Mouse (Mus musculus) limb, embryonic 13.5 days (tissue): ENCODE measurements around the gene Ttll11. TPM values are rescaled to one million over a fixed set of nuclear protein-coding genes. Genes with fewer than 3 reads are reported as not detected.

ENCODE experiments used
- ATAC-seq: fragments of 200-750 bp; cut with Nextera tagmentation; 2 replicates; pipeline ENCODE4 v1.8.0; 2017; ENCODE audit warnings: low read depth, moderate number of reproducible peaks, moderate TSS enrichment; ENCODE audit not compliant: low FRiP score
- H3K27ac ChIP-seq: fragments of 300-500 bp; sonication (generic); 2 replicates; pipeline ENCODE4 v1.5.1; 2015; ENCODE audit warnings: inconsistent platforms, mild to moderate bottlenecking, moderate library complexity
- H3K27me3 ChIP-seq: fragments of 300-500 bp; sonication (generic); 2 replicates; pipeline ENCODE4 v1.6.1; 2015; ENCODE audit warnings: mild to moderate bottlenecking, inconsistent platforms
- H3K36me3 ChIP-seq: fragments of 300-500 bp; sonication (generic); 2 replicates; pipeline ENCODE4 v1.6.1; 2015; ENCODE audit warnings: inconsistent platforms, mild to moderate bottlenecking, moderate library complexity
- H3K4me1 ChIP-seq: fragments of 300-500 bp; sonication (generic); 2 replicates; pipeline ENCODE4 v1.6.1; 2015; ENCODE audit warnings: inconsistent platforms
- H3K4me2 ChIP-seq: fragments of 300-500 bp; sonication (generic); replicated peaks from 2 replicates; pipeline ENCODE4 v1.6.1; 2015; ENCODE audit warnings: inconsistent platforms, mild to moderate bottlenecking, moderate library complexity
- H3K4me3 ChIP-seq: fragments of 300-500 bp; sonication (generic); 2 replicates; pipeline ENCODE4 v1.5.1; 2015; ENCODE audit warnings: moderate library complexity, mild to moderate bottlenecking, inconsistent platforms
- H3K9ac ChIP-seq: fragments of 300-500 bp; sonication (generic); 2 replicates; pipeline ENCODE4 v1.6.1; 2015; ENCODE audit warnings: mild to moderate bottlenecking, inconsistent platforms
- H3K9me3 ChIP-seq: fragments of 300-500 bp; sonication (generic); 2 replicates; pipeline ENCODE4 v1.6.1; 2016; ENCODE audit warnings: inconsistent platforms
- WGBS: fragments of 180-500 bp; shearing (Covaris S2); methylation state at CpG from one replicate; pipeline ENCODE4 v1.1.7; 2015; 5-methylcytosine and 5-hydroxymethylcytosine counted together
- polyA plus RNA-seq: library from polyadenylated mRNA; unstranded; fragments of >200 nt; fragmentation: Nextera tagmentation; extraction: Ambion mirVana; gene quantifications from 2 replicates; pipeline ENCODE4 v1.2.1, GENCODE M21; 2015

Gene Ttll11
- polyA plus RNA-seq, 1 experiment from 2014 or later: 0.85 TPM

GRCm38 (mm10) chr2:35922956-35923355, 56.8 kb downstream of the Ttll11 start:
- H3K4me3 ChIP-seq: no peak overlapping the region
- H3K36me3 ChIP-seq: no peaks in the 10 kb centered on the region
- H3K4me1 ChIP-seq: no peaks in the 10 kb centered on the region
- no peaks in the 10 kb centered on the region for H3K9me3 ChIP-seq
- H3K9ac ChIP-seq: no peak overlapping the region
- no peak for ATAC-seq
- no peak overlapping the region for H3K27ac ChIP-seq
- no peaks in the 10 kb centered on the region for H3K27me3 ChIP-seq
- 90% methylated on average over 3 of the region's 3 CpGs for WGBS
- no peak overlapping the region for H3K4me2 ChIP-seq

- Histone ChIP-seq H3K27me3 (no peaks in the 10 kb centered on the region), H3K4me1 (peaks cover 14% of the 10 kb centered on the region; the same call in 1 of the 2 replicates), H3K36me3 (no peaks in the 10 kb centered on the region), H3K27ac (no peak overlapping the region), H3K9ac (no peak overlapping the region), H3K9me3 (0 out of 2 replicates have a peak, but pooled peaks cover 4% of the 10 kb centered on the region), H3K4me3 (no peak overlapping the region), H3K4me2 (no peak overlapping the region)
- 73% methylated on average over 4 of the region's 4 CpGs for WGBS
- ATAC-seq: no peak
These were observed 67.6 kb downstream of the Ttll11 start for GRCm38 (mm10) chr2:35912090-35912489.

- no peak overlapping the region for H3K4me2 ChIP-seq
- no peaks in the 10 kb centered on the region for H3K27me3 ChIP-seq
- WGBS: 88% methylated on average over 1 of the region's 1 CpGs
- H3K27ac ChIP-seq: no peak overlapping the region
- no peak overlapping the region for H3K9ac ChIP-seq
- H3K4me1 ChIP-seq: peaks cover 14% of the 10 kb centered on the region; the same call in 1 of the 2 replicates
- no peak overlapping the region for H3K4me3 ChIP-seq
- no peaks in the 10 kb centered on the region for H3K36me3 ChIP-seq
- H3K9me3 ChIP-seq: 0 out of 2 replicates have a peak, but pooled peaks cover 4% of the 10 kb centered on the region
- no peak for ATAC-seq
These were observed 68.0 kb downstream of the Ttll11 start for GRCm38 (mm10) chr2:35911675-35912074.

GRCm38 (mm10) chr2:35910740-35911139, 69.0 kb downstream of the Ttll11 start:
- no peaks in the 10 kb centered on the region for H3K27me3 ChIP-seq
- no peak overlapping the region for H3K27ac ChIP-seq
- H3K9me3 ChIP-seq: 0 out of 2 replicates have a peak, but pooled peaks cover 4% of the 10 kb centered on the region
- WGBS: 15% methylated on average over 9 of the region's 9 CpGs
- H3K36me3 ChIP-seq: no peaks in the 10 kb centered on the region
- peaks cover 14% of the 10 kb centered on the region; the same call in 1 of the 2 replicates for H3K4me1 ChIP-seq
- no peak for ATAC-seq
- no peak overlapping the region for H3K4me3 ChIP-seq
- no peak overlapping the region for H3K4me2 ChIP-seq
- no peak overlapping the region for H3K9ac ChIP-seq

GRCm38 (mm10) chr2:35909353-35909752, 70.4 kb downstream of the Ttll11 start:
- Histone ChIP-seq H3K4me3 (no peak overlapping the region), H3K4me1 (peaks cover 14% of the 10 kb centered on the region; the same call in 1 of the 2 replicates), H3K9me3 (0 out of 2 replicates have a peak, but pooled peaks cover 4% of the 10 kb centered on the region), H3K4me2 (no peak overlapping the region), H3K27me3 (no peaks in the 10 kb centered on the region), H3K36me3 (no peaks in the 10 kb centered on the region), H3K9ac (no peak overlapping the region), H3K27ac (no peak overlapping the region)
- WGBS: 96% methylated on average over 4 of the region's 4 CpGs
- no peak for ATAC-seq

- Histone ChIP-seq H3K36me3 (no peaks in the 10 kb centered on the region), H3K9me3 (0 out of 2 replicates have a peak, but pooled peaks cover 4% of the 10 kb centered on the region), H3K4me2 (no peak overlapping the region), H3K9ac (no peak overlapping the region), H3K27ac (no peak overlapping the region), H3K4me3 (no peak overlapping the region), H3K27me3 (no peaks in the 10 kb centered on the region), H3K4me1 (peaks cover 14% of the 10 kb centered on the region; the same call in 1 of the 2 replicates)
- 64% methylated on average over 6 of the region's 6 CpGs for WGBS
- no peak for ATAC-seq
These were observed 72.1 kb downstream of the Ttll11 start for GRCm38 (mm10) chr2:35907578-35907977.

- no peak overlapping the region for H3K27ac ChIP-seq
- H3K9me3 ChIP-seq: 0 out of 2 replicates have a peak, but pooled peaks cover 4% of the 10 kb centered on the region
- WGBS: 21% methylated on average over 11 of the region's 11 CpGs
- no peaks in the 10 kb centered on the region for H3K36me3 ChIP-seq
- ATAC-seq: peak; percentile 73; the same call in 1 of the 2 replicates
- no peak overlapping the region for H3K4me3 ChIP-seq
- no peak overlapping the region for H3K4me2 ChIP-seq
- no peak overlapping the region for H3K9ac ChIP-seq
- no peaks in the 10 kb centered on the region for H3K27me3 ChIP-seq
- H3K4me1 ChIP-seq: peaks cover 12% of the 10 kb centered on the region; the same call in 1 of the 2 replicates
These were observed 73.4 kb downstream of the Ttll11 start for GRCm38 (mm10) chr2:35906174-35906798.

GRCm38 (mm10) chr2:35900845-35901244, 78.9 kb downstream of the Ttll11 start:
- H3K9ac ChIP-seq: no peak overlapping the region
- no peak overlapping the region for H3K4me3 ChIP-seq
- WGBS: 75% methylated on average over 2 of the region's 2 CpGs
- no peak overlapping the region for H3K4me2 ChIP-seq
- 0 out of 2 replicates have a peak, but pooled peaks cover 4% of the 10 kb centered on the region for H3K4me1 ChIP-seq
- no peaks in the 10 kb centered on the region for H3K9me3 ChIP-seq
- H3K36me3 ChIP-seq: no peaks in the 10 kb centered on the region
- no peaks in the 10 kb centered on the region for H3K27me3 ChIP-seq
- ATAC-seq: no peak
- H3K27ac ChIP-seq: no peak overlapping the region

GRCm38 (mm10) chr2:35899712-35900111, 80.0 kb downstream of the Ttll11 start:
- H3K9ac ChIP-seq: no peak overlapping the region
- no peak overlapping the region for H3K27ac ChIP-seq
- no peaks in the 10 kb centered on the region for H3K36me3 ChIP-seq
- no peaks in the 10 kb centered on the region for H3K27me3 ChIP-seq
- H3K4me3 ChIP-seq: no peak overlapping the region
- 0 out of 2 replicates have a peak, but pooled peaks cover 4% of the 10 kb centered on the region for H3K4me1 ChIP-seq
- ATAC-seq: no peak
- WGBS: 91% methylated on average over 3 of the region's 3 CpGs
- H3K4me2 ChIP-seq: no peak overlapping the region
- H3K9me3 ChIP-seq: no peaks in the 10 kb centered on the region

GRCm38 (mm10) chr2:35899135-35899474, 80.6 kb downstream of the Ttll11 start:
- WGBS: 72% methylated on average over 4 of the region's 4 CpGs
- no peaks in the 10 kb centered on the region for H3K9me3 ChIP-seq
- no peak overlapping the region for H3K4me3 ChIP-seq
- no peak for ATAC-seq
- H3K4me2 ChIP-seq: no peak overlapping the region
- no peak overlapping the region for H3K27ac ChIP-seq
- H3K36me3 ChIP-seq: no peaks in the 10 kb centered on the region
- 0 out of 2 replicates have a peak, but pooled peaks cover 4% of the 10 kb centered on the region for H3K4me1 ChIP-seq
- H3K27me3 ChIP-seq: no peaks in the 10 kb centered on the region
- no peak overlapping the region for H3K9ac ChIP-seq

GRCm38 (mm10) chr2:35898425-35899134, 81.1 kb downstream of the Ttll11 start:
- H3K27me3 ChIP-seq: no peaks in the 10 kb centered on the region
- H3K9ac ChIP-seq: no peak overlapping the region
- no peak overlapping the region for H3K27ac ChIP-seq
- no peaks in the 10 kb centered on the region for H3K36me3 ChIP-seq
- H3K4me3 ChIP-seq: no peak overlapping the region
- H3K4me1 ChIP-seq: 0 out of 2 replicates have a peak, but pooled peaks cover 4% of the 10 kb centered on the region
- no peaks in the 10 kb centered on the region for H3K9me3 ChIP-seq
- peak; percentile 88 for ATAC-seq
- WGBS: 69% methylated on average over 6 of the region's 6 CpGs
- no peak overlapping the region for H3K4me2 ChIP-seq

- Histone ChIP-seq H3K4me2 (no peak overlapping the region), H3K9ac (no peak overlapping the region), H3K27ac (no peak overlapping the region), H3K36me3 (no peaks in the 10 kb centered on the region), H3K4me3 (no peak overlapping the region), H3K27me3 (no peaks in the 10 kb centered on the region), H3K9me3 (no peaks in the 10 kb centered on the region), H3K4me1 (0 out of 2 replicates have a peak, but pooled peaks cover 4% of the 10 kb centered on the region)
- no peak for ATAC-seq
- 74% methylated on average over 2 of the region's 2 CpGs for WGBS
These were observed 82.6 kb downstream of the Ttll11 start for GRCm38 (mm10) chr2:35897125-35897524.
